Mouse (Mus musculus) kidney, adult 2 months (tissue): Measurements from ENCODE around the gene Sult1a1.

ENCODE experiments used
- CTCF ChIP-seq: fragments of 200-500 bp; conservative IDR thresholded peaks from 2 replicates; pipeline ENCODE4 v1.5.1; 2011; ENCODE audit warnings: low read depth, mild to moderate bottlenecking, control low read depth, low read length, moderate library complexity, mixed read lengths; ENCODE audit not compliant: insufficient read depth, insufficient read length
- POLR2A ChIP-seq: fragments of 200-500 bp; IDR thresholded peaks from one replicate; pipeline ENCODE4 v1.6.1; 2011; ENCODE audit warnings: low read depth, low read length, control low read depth

DNA sequence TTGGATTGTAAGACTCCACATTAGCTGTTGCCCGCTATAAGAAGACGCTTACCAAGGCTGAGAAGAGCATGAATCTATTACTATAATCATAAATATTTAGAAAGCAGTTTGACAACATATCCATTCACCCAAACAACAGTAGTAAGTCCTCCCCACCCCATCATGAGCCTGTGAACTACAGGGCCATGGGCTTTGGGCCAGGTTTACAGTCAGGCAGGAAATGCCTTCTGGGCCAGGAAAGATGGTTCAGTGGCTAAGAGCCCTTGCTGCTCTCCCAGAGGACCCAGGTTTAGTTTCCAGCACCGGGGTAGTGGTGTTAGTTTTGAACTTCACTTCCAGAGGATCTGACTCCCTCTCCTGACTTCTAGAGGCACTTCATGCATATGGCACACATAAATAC, 41.3 kb upstream of the Sult1a1 start:
- TF ChIP-seq POLR2A = no peak
- TF ChIP-seq CTCF = no peak
